Mouse (Mus musculus) lung, embryonic 14.5 days (tissue): Measurements from ENCODE around the gene Msrb3. TPM values are rescaled to one million over a fixed set of nuclear protein-coding genes. Genes with fewer than 3 reads are reported as not detected.
A peak's percentile ranks its signal among the peaks of the same experiment; 100 is the strongest.

ENCODE experiments used
- ATAC-seq: fragments of 200-750 bp; cut with Nextera tagmentation; 2 replicates; pipeline ENCODE4 v1.8.0; 2017; ENCODE audit warnings: mild to moderate bottlenecking, moderate TSS enrichment, moderate library complexity; ENCODE audit not compliant: insufficient read depth
- DNase-seq: peaks from one replicate; pipeline ENCODE4 v3.0.0-alpha.2; 2015
- H3K27ac ChIP-seq: fragments of 300-500 bp; sonication (generic); 2 replicates; pipeline ENCODE4 v1.5.1; 2014; ENCODE audit warnings: low read depth, mild to moderate bottlenecking, moderate library complexity
- H3K27me3 ChIP-seq: fragments of 300-500 bp; sonication (generic); 2 replicates; pipeline ENCODE4 v1.6.1; 2014; ENCODE audit warnings: low read length, control low read depth; ENCODE audit not compliant: insufficient read depth
- H3K36me3 ChIP-seq: fragments of 300-500 bp; sonication (generic); 2 replicates; pipeline ENCODE4 v1.6.1; 2014; ENCODE audit warnings: control low read depth; ENCODE audit not compliant: insufficient read depth
- H3K4me1 ChIP-seq: fragments of 300-500 bp; sonication (generic); 2 replicates; pipeline ENCODE4 v1.6.1; 2014; ENCODE audit warnings: antibody characterized with exemption, control low read depth; ENCODE audit not compliant: insufficient read depth
- H3K4me2 ChIP-seq: fragments of 300-500 bp; sonication (generic); 2 replicates; pipeline ENCODE4 v1.6.1; 2014; ENCODE audit warnings: mild to moderate bottlenecking
- H3K4me3 ChIP-seq: fragments of 300-500 bp; sonication (generic); 2 replicates; pipeline ENCODE4 v1.5.1; 2014; ENCODE audit warnings: low read depth, low read length
- H3K9ac ChIP-seq: fragments of 300-500 bp; sonication (generic); 2 replicates; pipeline ENCODE4 v1.6.1; 2014
- H3K9me3 ChIP-seq: fragments of 300-500 bp; sonication (generic); 2 replicates; pipeline ENCODE4 v1.6.1; 2016; ENCODE audit warnings: low read depth, low read length, control low read depth
- CTCF ChIP-seq: IDR thresholded peaks from 2 replicates; pipeline ENCODE4 v1.5.1; 2016; ENCODE audit warnings: antibody characterized with exemption, low read depth
- WGBS: fragments of 180-500 bp; shearing (Covaris S2); extraction: QIAGEN DNeasy Blood & Tissue Kit; methylation state at CpG from one replicate; pipeline ENCODE4 v1.1.7; 2014; 5-methylcytosine and 5-hydroxymethylcytosine counted together
- polyA plus RNA-seq: library from polyadenylated mRNA; unstranded; fragments of >200 nt; fragmentation: Nextera tagmentation; extraction: Ambion mirVana; gene quantifications from 2 replicates; pipeline ENCODE4 v1.2.1, GENCODE M21; 2014

Msrb3 gene
- polyA plus RNA-seq, 1 experiment from 2014 or later, result 13.0 TPM

DNA sequence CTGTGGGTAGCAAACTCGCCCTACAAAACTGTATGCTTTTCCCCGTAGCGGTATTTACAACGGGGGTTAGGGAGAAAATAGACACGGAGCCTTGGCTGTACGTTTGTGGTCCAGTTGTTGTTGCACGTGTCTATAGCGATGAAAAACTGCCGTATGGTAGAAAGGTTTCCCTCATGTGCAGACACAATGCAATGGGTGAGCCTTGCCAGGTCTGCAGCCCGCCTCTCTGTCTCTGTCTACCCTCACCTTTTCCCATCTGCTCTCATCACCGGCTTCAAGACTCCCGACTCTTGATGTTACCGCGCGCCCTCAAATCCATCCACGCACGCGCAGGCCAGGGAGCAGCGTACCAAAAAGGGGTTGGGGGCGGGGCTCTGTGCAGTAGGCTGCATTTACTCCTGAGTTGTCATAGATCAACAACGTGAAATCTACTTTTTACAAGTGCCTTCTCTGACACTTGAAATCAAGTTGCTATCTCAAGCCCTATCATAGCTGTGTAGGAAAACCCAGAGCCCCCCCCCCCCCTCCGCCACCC, 29.6 kb downstream of the Msrb3 start:
- no peak overlapping the region for H3K9ac ChIP-seq
- DNase-seq, result no peak
- no peak for TF ChIP-seq CTCF
- H3K36me3 ChIP-seq, result no peaks in the 10 kb centered on the region
- no peak overlapping the region for H3K4me2 ChIP-seq
- no peaks in the 10 kb centered on the region for H3K9me3 ChIP-seq
- no peaks in the 10 kb centered on the region for H3K27me3 ChIP-seq
- H3K4me3 ChIP-seq, result no peak overlapping the region
- H3K4me1 ChIP-seq, result 0 out of 2 replicates have a peak, but pooled peaks cover 3% of the 10 kb centered on the region
- WGBS, result 89% methylated on average over 22 of the region's 22 CpGs
- no peak overlapping the region for H3K27ac ChIP-seq
- no peak for ATAC-seq

DNA sequence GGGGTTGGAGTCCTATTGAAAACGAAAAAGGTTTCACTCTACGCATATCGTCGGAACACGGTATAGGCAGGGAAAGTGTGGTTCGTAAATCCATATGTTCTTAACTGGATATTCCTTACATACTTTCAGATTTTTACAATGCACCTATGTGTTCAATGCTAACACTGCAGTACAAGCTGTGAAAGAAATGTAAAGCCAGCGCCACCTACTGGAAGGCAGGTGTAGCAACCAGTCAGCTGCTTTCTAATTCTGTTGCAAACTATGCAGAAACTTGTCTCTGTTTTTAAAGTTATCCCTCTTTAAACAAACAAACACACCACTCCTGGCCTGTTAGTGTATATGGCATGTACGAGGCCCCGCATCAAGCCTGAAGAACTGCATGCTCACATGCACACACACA, 34.5 kb downstream of the Msrb3 start:
- Histone ChIP-seq H3K27me3 (no peaks in the 10 kb centered on the region), H3K9me3 (no peaks in the 10 kb centered on the region), H3K4me1 (no peaks in the 10 kb centered on the region), H3K9ac (no peak overlapping the region), H3K4me2 (no peak overlapping the region), H3K4me3 (no peak overlapping the region), H3K27ac (no peak overlapping the region), H3K36me3 (no peaks in the 10 kb centered on the region)
- TF ChIP-seq CTCF, result peak; percentile 96
- DNase-seq, result peak; percentile 94
- ATAC-seq, result peak; percentile 65; the same call in 1 of the 2 replicates
- 9% methylated on average over 9 of the region's 9 CpGs for WGBS

DNA sequence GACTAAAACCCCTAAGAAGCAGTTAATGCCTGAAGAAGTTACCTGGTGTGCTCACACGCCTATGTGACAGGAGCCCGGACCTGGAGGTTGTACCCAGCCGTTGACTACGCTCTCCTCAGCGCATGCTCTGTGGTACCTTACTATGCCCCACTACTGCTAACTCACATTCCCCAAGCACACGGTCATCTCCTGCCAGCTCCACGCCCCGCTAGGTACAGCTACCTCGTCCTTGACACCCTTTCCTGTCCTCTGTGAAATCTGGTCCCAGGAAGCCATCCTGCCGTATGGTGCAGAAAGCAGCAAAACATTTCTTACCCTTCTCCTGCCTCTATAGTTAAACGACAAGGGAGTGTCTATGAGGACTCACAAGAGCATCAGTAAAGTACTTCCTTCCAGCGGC, 37.2 kb downstream of the Msrb3 start:
- WGBS, result 91% methylated on average over 12 of the region's 12 CpGs
- H3K27me3 ChIP-seq, result no peaks in the 10 kb centered on the region
- no peaks in the 10 kb centered on the region for H3K36me3 ChIP-seq
- no peak overlapping the region for H3K9ac ChIP-seq
- H3K4me2 ChIP-seq, result no peak overlapping the region
- no peak for DNase-seq
- H3K27ac ChIP-seq, result no peak overlapping the region
- no peak overlapping the region for H3K4me3 ChIP-seq
- no peaks in the 10 kb centered on the region for H3K9me3 ChIP-seq
- H3K4me1 ChIP-seq, result peaks cover 4% of the 10 kb centered on the region; the same call in 1 of the 2 replicates
- no peak for ATAC-seq
- no peak for TF ChIP-seq CTCF

DNA sequence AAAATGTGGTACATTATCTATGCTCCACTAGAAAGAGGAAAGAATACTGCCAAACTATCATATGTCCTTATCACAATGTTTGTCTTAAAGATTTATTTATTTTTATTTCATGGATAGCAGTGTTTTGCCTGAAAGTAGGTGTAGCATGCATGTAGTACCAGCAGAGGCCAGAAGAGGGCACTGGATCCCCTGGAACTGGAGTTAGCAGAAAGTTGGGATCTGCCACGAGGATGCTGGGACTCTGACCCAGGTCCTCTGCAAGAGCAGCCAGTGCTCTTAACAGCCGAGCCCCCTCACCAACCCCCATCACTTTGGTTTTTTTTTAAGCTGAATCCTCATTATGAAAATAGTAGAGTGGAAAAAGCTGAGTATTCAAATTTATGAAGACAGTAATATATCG, 37.7 kb downstream of the Msrb3 start:
- Histone ChIP-seq H3K36me3 (no peaks in the 10 kb centered on the region), H3K4me2 (no peak overlapping the region), H3K4me1 (peaks cover 4% of the 10 kb centered on the region; the same call in 1 of the 2 replicates), H3K9me3 (no peaks in the 10 kb centered on the region), H3K27ac (no peak overlapping the region), H3K27me3 (no peaks in the 10 kb centered on the region), H3K4me3 (no peak overlapping the region), H3K9ac (no peak overlapping the region)
- 75% methylated on average over 3 of the region's 3 CpGs for WGBS
- ATAC-seq, result no peak
- TF ChIP-seq CTCF, result peak; percentile 73
- DNase-seq, result peak; percentile 56

DNA sequence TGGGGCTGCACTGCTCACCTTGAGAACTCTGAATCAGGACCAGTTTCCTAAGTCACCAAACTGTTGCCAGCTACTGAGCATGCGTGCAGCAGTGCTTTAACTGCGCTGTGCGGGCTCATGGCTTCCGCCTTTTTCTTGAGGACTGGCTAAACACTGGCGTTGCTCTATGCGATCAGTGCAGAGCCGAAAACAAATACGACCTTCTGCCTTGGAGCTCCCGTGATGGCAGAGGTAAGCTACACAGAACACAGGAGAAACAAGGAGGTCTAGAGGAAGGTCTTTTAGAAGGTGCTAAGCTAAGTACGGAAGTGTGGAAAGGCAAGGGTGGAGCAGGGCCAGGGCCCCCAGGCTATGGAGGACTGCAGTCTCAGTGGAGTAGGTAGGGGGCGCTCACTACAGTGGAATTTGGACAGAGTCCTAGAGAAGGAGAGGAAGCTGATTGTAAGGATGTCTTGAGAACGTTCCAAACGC, 41.3 kb downstream of the Msrb3 start:
- DNase-seq, result peak; percentile 86
- WGBS, result 35% methylated on average over 13 of the region's 13 CpGs
- H3K4me1 ChIP-seq, result peaks cover 4% of the 10 kb centered on the region; the same call in 1 of the 2 replicates

GRCm38 (mm10) chr10:120854329-120854728, 44.6 kb downstream of the Msrb3 start:
- no peak overlapping the region for H3K27ac ChIP-seq
- H3K4me1 ChIP-seq, result peaks cover 15% of the 10 kb centered on the region
- no peak overlapping the region for H3K4me3 ChIP-seq
- ATAC-seq (no peak), DNase-seq (no peak)
- H3K4me2 ChIP-seq, result no peak overlapping the region
- H3K9ac ChIP-seq, result no peak overlapping the region
- H3K9me3 ChIP-seq, result no peaks in the 10 kb centered on the region
- no peaks in the 10 kb centered on the region for H3K27me3 ChIP-seq
- TF ChIP-seq CTCF, result no peak
- no peaks in the 10 kb centered on the region for H3K36me3 ChIP-seq
- WGBS, result 78% methylated on average over 10 of the region's 10 CpGs

More for the DNA sequence above, 41.3 kb downstream of the Msrb3 start:
- peak overlapping the region; percentile 8; the same call in 1 of the 2 replicates for H3K4me3 ChIP-seq
- TF ChIP-seq CTCF, result peak; percentile 80
- no peak overlapping the region for H3K9ac ChIP-seq
- H3K9me3 ChIP-seq, result no peaks in the 10 kb centered on the region
- peak overlapping the region; percentile 51 for H3K4me2 ChIP-seq
- ATAC-seq, result peak; percentile 89
- no peaks in the 10 kb centered on the region for H3K27me3 ChIP-seq
- H3K27ac ChIP-seq, result peak overlapping the region; percentile 61; the same call in 1 of the 2 replicates
- no peaks in the 10 kb centered on the region for H3K36me3 ChIP-seq

DNA sequence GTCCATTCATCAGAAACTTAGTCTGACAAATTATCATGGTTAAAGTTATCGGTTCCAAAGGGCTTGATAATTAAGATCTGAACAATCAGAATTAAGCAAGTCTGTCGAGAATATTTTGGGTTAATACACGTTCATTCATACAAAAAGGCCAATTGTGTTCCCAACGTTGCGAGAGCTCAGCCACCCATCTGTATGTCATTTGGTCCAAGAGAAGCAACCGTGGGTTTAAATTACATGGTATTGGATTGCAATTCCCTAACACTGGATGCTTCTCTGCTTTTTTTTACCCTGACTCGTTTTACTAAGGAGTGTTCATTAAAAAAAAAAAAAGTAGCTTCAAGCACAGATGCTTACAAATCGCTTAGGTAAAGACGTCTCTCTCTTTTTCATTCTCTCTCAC, 45.1 kb downstream of the Msrb3 start:
- no peaks in the 10 kb centered on the region for H3K36me3 ChIP-seq
- H3K4me3 ChIP-seq, result no peak overlapping the region
- 76% methylated on average over 9 of the region's 9 CpGs for WGBS
- no peak for DNase-seq
- no peaks in the 10 kb centered on the region for H3K9me3 ChIP-seq
- no peak for TF ChIP-seq CTCF
- no peak for ATAC-seq
- no peak overlapping the region for H3K27ac ChIP-seq
- no peak overlapping the region for H3K4me2 ChIP-seq
- no peak overlapping the region for H3K9ac ChIP-seq
- peaks cover 15% of the 10 kb centered on the region for H3K4me1 ChIP-seq
- no peaks in the 10 kb centered on the region for H3K27me3 ChIP-seq
